Mouse (Mus musculus): ENCODE results near the gene Olfr703.

Gene Olfr703

GRCm38 (mm10) chr7:106843060-106843459, at the start of gene Olfr703:
TSS of gene Olfr703 (plus strand) at chr7:106843360.
- no peak for DNase-seq (ENCODE audit: low read depth)

GRCm38 (mm10) chr7:106808734-106809133, 34.4 kb upstream of the Olfr703 start, which contains the start of gene Olfr700:
TSS of gene Olfr700 (minus strand) at chr7:106808834.
- no peak for DNase-seq (ENCODE audit: low read depth)

GRCm38 (mm10) chr7:106813829-106814228, 29.3 kb upstream of the Olfr703 start, which contains the start of gene Olfr701:
TSS of gene Olfr701 (plus strand) at chr7:106814129.
- no peak for DNase-seq (ENCODE audit: low read depth)

- DNase-seq (ENCODE audit: low read depth), result no peak
Measured at GRCm38 (mm10) chr7:106815775-106816174, 27.4 kb upstream of the Olfr703 start.

GRCm38 (mm10) chr7:106818414-106818813, 24.7 kb upstream of the Olfr703 start:
- DNase-seq (ENCODE audit: low read depth), result no peak

GRCm38 (mm10) chr7:106833793-106834192, 9.4 kb upstream of the Olfr703 start, which contains the start of gene Olfr702:
TSS of gene Olfr702 (minus strand) at chr7:106833893.
- no peak for DNase-seq (ENCODE audit: low read depth)

- DNase-seq (ENCODE audit: low read depth), result no peak
Measured at GRCm38 (mm10) chr7:106862885-106863284, 19.7 kb downstream of the Olfr703 start, which contains the start of gene Olfr704. TSS of gene Olfr704 (plus strand) at chr7:106863185.

GRCm38 (mm10) chr7:106876791-106877190, 33.6 kb downstream of the Olfr703 start, which contains the start of gene Olfr705:
TSS of gene Olfr705 (minus strand) at chr7:106876891.
- no peak for DNase-seq (ENCODE audit: low read depth)

GRCm38 (mm10) chr7:106888062-106888461, 44.9 kb downstream of the Olfr703 start, which contains the start of gene Olfr706:
TSS of gene Olfr706 (minus strand) at chr7:106888162.
- no peak for DNase-seq (ENCODE audit: low read depth)
